Mouse (Mus musculus): ENCODE results near the gene H2-M10.4.
"Not testable (repeated sequence)": the region's sequence is repeated elsewhere in the genome, so short reads cannot be mapped to it uniquely, and the experiment has no call there.

H2-M10.4 gene

GRCm38 (mm10) chr17:36462234-36462633, at the start of gene H2-M10.4:
TSS of gene H2-M10.4 (minus strand) at chr17:36462334.
- DNase-seq (ENCODE audit: low spot score in 2 of 2), result no peak

- DNase-seq (ENCODE audit: low spot score in 2 of 2), result no peak
These were observed 41.8 kb upstream of the H2-M10.4 start for GRCm38 (mm10) chr17:36503910-36504309.

- DNase-seq (ENCODE audit: low spot score in 2 of 2), result no peak
These were observed 38.3 kb upstream of the H2-M10.4 start for GRCm38 (mm10) chr17:36500435-36500834.

- not testable (repeated sequence) for DNase-seq (ENCODE audit: low spot score in 2 of 2)
These were observed 26.0 kb upstream of the H2-M10.4 start for GRCm38 (mm10) chr17:36488181-36488580.

- DNase-seq (ENCODE audit: low spot score in 2 of 2), result no peak
These were observed 24.6 kb upstream of the H2-M10.4 start for GRCm38 (mm10) chr17:36486687-36487230.

GRCm38 (mm10) chr17:36483865-36484264, 21.7 kb upstream of the H2-M10.4 start:
- DNase-seq (ENCODE audit: low spot score in 2 of 2), result no peak

GRCm38 (mm10) chr17:36456260-36456659, 5.9 kb downstream of the H2-M10.4 start:
- DNase-seq (ENCODE audit: low spot score in 2 of 2), result no peak

GRCm38 (mm10) chr17:36431411-36431810, 30.7 kb downstream of the H2-M10.4 start:
- DNase-seq (ENCODE audit: low spot score in 2 of 2), result no peak

- peak in 1 of 2 experiments; percentile 13 for DNase-seq (ENCODE audit: low spot score in 2 of 2)
These were observed 43.9 kb downstream of the H2-M10.4 start for GRCm38 (mm10) chr17:36418091-36418754.

GRCm38 (mm10) chr17:36417416-36417815, 44.7 kb downstream of the H2-M10.4 start:
- no peak for DNase-seq (ENCODE audit: low spot score in 2 of 2)

GRCm38 (mm10) chr17:36415407-36415806, 46.7 kb downstream of the H2-M10.4 start:
- DNase-seq (ENCODE audit: low spot score in 2 of 2), result no peak

GRCm38 (mm10) chr17:36414361-36414760, 47.8 kb downstream of the H2-M10.4 start:
- no peak for DNase-seq (ENCODE audit: low spot score in 2 of 2)
